Mouse (Mus musculus): Measurements from ENCODE around the gene Mpzl3. TPM values are rescaled to one million over a fixed set of nuclear protein-coding genes. Genes with fewer than 3 reads are reported as not detected.

The Mpzl3 gene
- total RNA-seq (2021) = 1 to 10 TPM; 1.7 to 2.0 TPM
- long read RNA-seq, experiment 1, partial matches to known transcripts = 0 of 3 reads
- long read RNA-seq, experiment 1, other reads (novel, unspliced or antisense) = 1 of 3 reads
- long read RNA-seq, experiment 2 = 0 reads

- H3K27ac ChIP-seq = peak within 1 kb of the TSS; percentile 91
- DNase-seq = peak; percentile 81
- peak within 1 kb of the TSS; percentile 87 for H3K4me3 ChIP-seq
- no peak for TF ChIP-seq CTCF (IDR thresholded peaks at IDR 0.05)
- intact Hi-C loops (cut with DNase I) = loop anchor here (5.0 kb wide), 1 partner anchor 67 kb away; no protein-coding TSS in a partner anchor
Observed at GRCm38 (mm10) chr9:45055082-45055713, at the start of gene Mpzl3. Gene Mpzl3, plus strand, starts transcription at chr9:45055186.

DNA sequence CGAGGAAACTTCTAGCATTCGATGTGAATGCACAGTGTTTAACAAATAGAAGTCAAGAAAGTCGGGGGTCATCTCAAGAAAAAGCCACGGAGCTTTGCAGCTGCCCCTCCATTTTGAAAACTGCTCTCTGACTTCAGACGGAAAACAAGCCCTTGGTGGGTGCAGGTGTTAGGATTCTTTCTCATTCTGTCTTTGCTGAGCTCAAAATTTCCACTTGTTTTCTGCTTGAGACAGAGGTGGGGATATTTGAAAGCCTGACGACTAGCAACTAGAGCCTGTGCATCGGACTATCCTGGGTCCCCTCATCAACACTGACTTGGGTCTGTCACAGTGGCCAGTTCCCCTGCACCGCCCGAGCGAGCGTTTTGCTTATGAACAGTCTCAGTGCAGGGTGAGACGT lies 47.6 kb upstream of the Mpzl3 start:
- DNase-seq = no peak
- H3K27ac ChIP-seq = no peak overlapping the region
- no peak overlapping the region for H3K4me3 ChIP-seq
- intact Hi-C loops (cut with DNase I) = no loop called here
- TF ChIP-seq CTCF (IDR thresholded peaks at IDR 0.05) = no peak

- no peak for DNase-seq
- no peak overlapping the region for H3K27ac ChIP-seq
- no peak overlapping the region for H3K4me3 ChIP-seq
- intact Hi-C loops (cut with DNase I) = no loop called here
- no peak for TF ChIP-seq CTCF (IDR thresholded peaks at IDR 0.05)
Observed at GRCm38 (mm10) chr9:45008342-45008741, 46.6 kb upstream of the Mpzl3 start.

DNA sequence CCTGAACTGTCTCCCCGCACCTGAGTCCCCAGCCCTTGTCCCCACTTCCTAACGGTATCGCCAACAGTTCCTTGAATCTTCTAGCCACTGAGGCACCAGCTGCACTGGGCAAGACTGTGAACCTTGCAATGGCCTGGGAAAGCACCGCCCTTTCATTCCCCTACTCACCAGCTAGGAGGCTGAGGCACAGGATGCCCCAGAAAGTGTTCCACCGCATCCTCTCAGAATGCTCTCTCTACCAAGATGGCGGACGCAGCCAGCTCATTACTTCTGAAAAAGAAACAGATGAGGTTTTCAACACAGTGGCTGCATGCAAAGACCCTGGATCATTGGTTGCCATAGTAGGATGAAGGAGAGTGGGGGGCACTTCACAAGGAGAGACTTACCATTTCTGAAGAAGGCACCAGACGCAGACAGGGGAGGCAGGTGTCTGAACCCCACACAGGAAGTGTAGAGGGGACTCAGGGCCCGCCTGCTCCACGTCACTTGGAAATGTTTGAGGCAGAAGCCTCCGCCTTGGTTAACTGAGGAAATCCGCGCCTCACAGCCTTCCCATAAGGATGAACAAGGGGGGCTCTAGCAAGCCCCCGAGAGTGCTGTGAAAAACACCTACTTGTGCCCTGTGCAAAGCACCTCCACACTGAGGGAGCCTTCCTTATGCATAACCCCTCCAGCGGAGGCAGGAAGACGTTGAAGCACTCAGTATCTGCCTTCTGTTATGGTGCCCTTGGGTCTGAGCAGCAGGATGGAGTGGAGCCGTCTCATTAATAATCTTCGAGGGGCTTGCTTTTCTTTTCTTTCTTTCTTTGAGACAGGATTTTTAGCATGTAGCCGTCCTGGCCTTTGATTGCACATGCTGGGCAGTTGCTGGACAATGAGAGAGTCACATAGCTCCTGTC lies 45.6 kb upstream of the Mpzl3 start, which contains the start of gene Cd3e:
TSS of gene Cd3e (minus strand) at position 448 of the 899 bp plus-strand sequence.
- TF ChIP-seq CTCF (IDR thresholded peaks at IDR 0.05) = no peak
- H3K4me3 ChIP-seq = no peak within 1 kb of the TSS
- intact Hi-C loops (cut with DNase I) = no loop called here

GRCm38 (mm10) chr9:45010461-45010860 lies 44.5 kb upstream of the Mpzl3 start:
- no peak for TF ChIP-seq CTCF (IDR thresholded peaks at IDR 0.05)
- no peak for DNase-seq
- no peak overlapping the region for H3K4me3 ChIP-seq
- no peak overlapping the region for H3K27ac ChIP-seq
- intact Hi-C loops (cut with DNase I) = no loop called here

More for the DNA sequence above, 45.6 kb upstream of the Mpzl3 start, which contains the start of gene Cd3e:
- no peak within 1 kb of the TSS for H3K27ac ChIP-seq
- DNase-seq = no peak

DNA sequence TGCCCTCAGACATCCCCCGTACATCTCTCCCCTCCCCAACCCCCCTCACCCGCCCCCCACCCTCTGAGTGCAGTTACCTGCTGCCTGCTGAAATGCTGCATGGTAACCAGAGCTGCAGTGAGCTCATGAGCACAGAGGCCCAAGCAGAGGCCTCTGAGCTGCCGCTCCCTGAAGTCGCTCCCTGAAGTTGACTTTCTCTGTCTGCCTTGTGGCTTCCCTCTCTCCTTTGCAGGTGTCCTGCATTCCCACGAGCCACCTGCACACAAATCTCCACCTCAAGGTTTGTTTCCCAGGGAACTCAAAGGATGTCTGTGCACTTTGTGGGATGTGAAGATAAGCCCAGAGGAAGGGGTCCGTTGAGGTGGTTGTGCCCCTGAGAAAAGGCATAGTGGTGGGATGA lies 43.7 kb upstream of the Mpzl3 start:
- intact Hi-C loops (cut with DNase I) = no loop called here
- DNase-seq = no peak

DNA sequence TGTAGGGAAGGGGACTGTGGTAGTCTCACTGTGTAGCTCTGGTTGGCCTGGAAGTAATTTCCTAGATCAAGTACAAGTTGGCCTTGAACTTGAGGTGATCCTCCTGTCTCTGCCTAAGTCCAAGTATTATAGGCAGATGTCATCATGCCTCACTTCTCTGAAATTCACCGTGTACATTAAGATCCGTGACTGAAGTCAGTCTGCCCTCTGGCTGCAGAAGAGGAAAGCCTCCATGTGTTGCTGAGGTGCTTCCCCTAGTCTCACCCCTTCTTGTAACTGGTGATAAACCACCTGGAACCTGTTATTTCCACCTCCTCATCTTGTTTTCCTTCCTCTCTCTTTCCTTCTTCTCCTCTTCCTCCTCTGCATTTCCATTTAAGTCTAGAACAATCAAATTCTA lies 40.1 kb upstream of the Mpzl3 start:
- intact Hi-C loops (cut with DNase I) = no loop called here
- DNase-seq = no peak
- TF ChIP-seq CTCF (IDR thresholded peaks at IDR 0.05) = no peak
- Histone ChIP-seq H3K4me3 (no peak overlapping the region), H3K27ac (no peak overlapping the region)

More for the DNA sequence above, 43.7 kb upstream of the Mpzl3 start:
- H3K27ac ChIP-seq = no peak overlapping the region
- H3K4me3 ChIP-seq = no peak overlapping the region
- no peak for TF ChIP-seq CTCF (IDR thresholded peaks at IDR 0.05)

- TF ChIP-seq CTCF (IDR thresholded peaks at IDR 0.05) = no peak
- no peak overlapping the region for H3K27ac ChIP-seq
- no peak for DNase-seq
- H3K4me3 ChIP-seq = no peak overlapping the region
- intact Hi-C loops (cut with DNase I) = no loop called here
Observed at GRCm38 (mm10) chr9:45015841-45016240, 39.1 kb upstream of the Mpzl3 start.

- DNase-seq = no peak
- Histone ChIP-seq H3K27ac (no peak overlapping the region), H3K4me3 (no peak overlapping the region)
- intact Hi-C loops (cut with DNase I) = no loop called here
- TF ChIP-seq CTCF (IDR thresholded peaks at IDR 0.05) = no peak
Observed at GRCm38 (mm10) chr9:45018031-45018430, 37.0 kb upstream of the Mpzl3 start.

GRCm38 (mm10) chr9:45022800-45023199 lies 32.2 kb upstream of the Mpzl3 start:
- no peak for DNase-seq
- intact Hi-C loops (cut with DNase I) = loop anchor here (5.0 kb wide), 1 partner anchor 110 kb away; no protein-coding TSS in a partner anchor
- H3K27ac ChIP-seq = no peak overlapping the region
- no peak overlapping the region for H3K4me3 ChIP-seq
- peak; percentile 86 for TF ChIP-seq CTCF (IDR thresholded peaks at IDR 0.05)

DNA sequence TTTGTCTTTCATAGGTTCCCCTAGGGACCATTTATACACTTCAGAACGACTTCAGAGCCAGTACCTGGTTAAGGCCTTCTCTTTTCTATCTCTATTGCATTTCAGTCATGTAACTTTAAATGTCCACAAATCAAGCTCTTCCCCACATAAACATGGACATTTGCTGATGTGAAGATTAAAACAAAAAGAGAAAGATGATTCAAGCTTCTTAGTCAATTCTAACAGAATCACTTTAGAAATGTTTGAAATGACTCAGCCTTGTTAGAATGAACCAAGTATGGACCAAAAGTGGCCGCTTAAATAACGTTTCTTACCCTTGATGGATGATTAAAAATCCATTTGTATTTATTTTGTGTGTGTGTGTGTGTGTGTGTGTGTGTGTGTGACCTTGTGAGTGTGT lies 31.3 kb upstream of the Mpzl3 start:
- no peak overlapping the region for H3K4me3 ChIP-seq
- no peak overlapping the region for H3K27ac ChIP-seq
- no peak for TF ChIP-seq CTCF (IDR thresholded peaks at IDR 0.05)
- intact Hi-C loops (cut with DNase I) = loop anchor here (2.0 to 5.0 kb wide), 2 partner anchors 109 to 123 kb away; no protein-coding TSS in a partner anchor
- DNase-seq = no peak

GRCm38 (mm10) chr9:45024187-45024586 lies 30.8 kb upstream of the Mpzl3 start:
- H3K4me3 ChIP-seq = no peak overlapping the region
- H3K27ac ChIP-seq = no peak overlapping the region
- no peak for TF ChIP-seq CTCF (IDR thresholded peaks at IDR 0.05)
- intact Hi-C loops (cut with DNase I) = loop anchor here (2.0 to 5.0 kb wide), 2 partner anchors 108 to 123 kb away; no protein-coding TSS in a partner anchor
- DNase-seq = no peak

- Histone ChIP-seq H3K27ac (no peak overlapping the region), H3K4me3 (no peak overlapping the region)
- intact Hi-C loops (cut with DNase I) = no loop called here
- no peak for DNase-seq
- no peak for TF ChIP-seq CTCF (IDR thresholded peaks at IDR 0.05)
Observed at GRCm38 (mm10) chr9:45027376-45027775, 27.6 kb upstream of the Mpzl3 start.

Data from gastrocnemius, adult 2 months (tissue).